Mouse (Mus musculus) cerebellum, adult (tissue): ENCODE results near the gene Zfp275.

Experiments used
- ATAC-seq: cut with Nextera tagmentation; 2 replicates; pipeline ENCODE4 v1.9.2; 2017; ENCODE audit warnings: mild to moderate bottlenecking, moderate library complexity, mixed read lengths; ENCODE audit not compliant: insufficient number of reproducible peaks, low FRiP score, low TSS enrichment

Zfp275 gene

DNA sequence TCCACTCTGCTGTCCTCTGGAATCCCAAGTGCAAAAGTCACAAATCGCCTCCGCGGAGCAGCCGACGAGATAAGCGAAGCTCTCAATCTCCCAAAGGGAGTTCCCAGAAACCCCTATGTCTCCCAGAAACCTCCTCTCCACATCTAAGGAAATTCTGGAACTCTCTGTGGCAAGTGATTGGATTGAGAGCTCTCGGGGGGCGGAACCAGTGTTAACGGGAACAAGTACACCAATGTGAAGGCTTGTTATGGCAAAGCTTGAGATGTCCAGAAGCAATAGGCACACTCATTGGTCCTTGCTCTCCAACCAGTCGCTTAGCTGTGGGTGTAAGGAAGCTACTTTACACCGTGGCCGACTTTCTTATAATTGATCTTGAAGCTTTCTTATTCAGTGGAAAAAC lies 59.2 kb downstream of the Zfp275 start:
- no peak for ATAC-seq
